Mouse (Mus musculus): ENCODE measurements around the gene Hcfc1r1. TPM values are rescaled to one million over a fixed set of nuclear protein-coding genes. Genes with fewer than 3 reads are reported as not detected.
A peak's percentile ranks its signal among the peaks of the same experiment; 100 is the strongest.

The Hcfc1r1 gene
- polyA plus RNA-seq, 1 experiment from 2014 or later, result 90.3 TPM

DNA sequence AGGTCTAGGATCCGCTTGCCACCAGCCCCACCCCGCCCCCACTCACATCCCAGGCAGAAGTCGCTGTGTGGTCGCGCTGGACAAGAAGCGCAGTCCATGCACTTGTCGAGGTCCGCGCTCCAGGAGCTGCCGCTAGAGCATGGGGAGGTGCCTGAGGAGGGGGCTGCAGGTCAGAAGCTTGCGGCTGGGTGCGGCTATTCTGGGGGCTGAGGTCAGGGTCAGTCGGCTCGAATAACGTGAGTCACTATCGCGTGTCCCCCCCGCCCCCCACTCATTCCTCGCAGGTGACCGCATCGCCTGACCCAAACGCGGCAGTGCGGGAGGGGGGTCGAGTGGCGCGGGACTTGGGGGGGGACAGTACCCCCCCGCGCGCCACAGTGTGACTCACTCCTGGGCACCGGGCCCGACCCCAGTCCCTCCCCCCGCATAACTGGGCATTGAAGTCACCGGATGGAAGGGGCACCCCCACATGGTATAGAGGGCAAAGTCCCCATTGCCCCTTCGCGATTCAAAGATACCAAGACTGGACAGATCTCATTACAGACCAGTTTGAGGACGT is 3.2 kb downstream of the Hcfc1r1 start:
- H3K27ac ChIP-seq (replicated peaks), result no peak overlapping the region
- peak overlapping the region; percentile 47 for H3K4me3 ChIP-seq
- no peaks in the 10 kb centered on the region for H3K9me3 ChIP-seq
- 1% methylated on average over 37 of the region's 37 CpGs for WGBS
- peak overlapping the region; percentile 78 for H3K4me2 ChIP-seq (replicated peaks)
- peaks cover 41% of the 10 kb centered on the region for H3K27me3 ChIP-seq
- no peaks in the 10 kb centered on the region for H3K36me3 ChIP-seq
- H3K4me1 ChIP-seq, result peaks cover 49% of the 10 kb centered on the region
- H3K9ac ChIP-seq (replicated peaks), result peak overlapping the region; percentile 38
- no peak for ATAC-seq (replicated peaks)

GRCm38 (mm10) chr17:23677236-23677679 is 3.9 kb downstream of the Hcfc1r1 start, which contains the start of gene Tnfrsf12a:
TSS of gene Tnfrsf12a (minus strand) at chr17:23677468.
- under 1% methylated on average over 34 of the region's 34 CpGs for WGBS
- H3K27ac ChIP-seq (replicated peaks), result no peak within 1 kb of the TSS
- no peaks in the 10 kb centered on the region for H3K36me3 ChIP-seq
- H3K9me3 ChIP-seq, result no peaks in the 10 kb centered on the region
- ATAC-seq (replicated peaks), result peak; percentile 12; the same call in 1 of the 2 replicates
- peak within 1 kb of the TSS; percentile 47 for H3K4me3 ChIP-seq
- peaks cover 49% of the 10 kb centered on the region for H3K4me1 ChIP-seq
- H3K27me3 ChIP-seq, result peaks cover 47% of the 10 kb centered on the region
- H3K4me2 ChIP-seq (replicated peaks), result peak within 1 kb of the TSS; percentile 78
- peak within 1 kb of the TSS; percentile 38 for H3K9ac ChIP-seq (replicated peaks)

DNA sequence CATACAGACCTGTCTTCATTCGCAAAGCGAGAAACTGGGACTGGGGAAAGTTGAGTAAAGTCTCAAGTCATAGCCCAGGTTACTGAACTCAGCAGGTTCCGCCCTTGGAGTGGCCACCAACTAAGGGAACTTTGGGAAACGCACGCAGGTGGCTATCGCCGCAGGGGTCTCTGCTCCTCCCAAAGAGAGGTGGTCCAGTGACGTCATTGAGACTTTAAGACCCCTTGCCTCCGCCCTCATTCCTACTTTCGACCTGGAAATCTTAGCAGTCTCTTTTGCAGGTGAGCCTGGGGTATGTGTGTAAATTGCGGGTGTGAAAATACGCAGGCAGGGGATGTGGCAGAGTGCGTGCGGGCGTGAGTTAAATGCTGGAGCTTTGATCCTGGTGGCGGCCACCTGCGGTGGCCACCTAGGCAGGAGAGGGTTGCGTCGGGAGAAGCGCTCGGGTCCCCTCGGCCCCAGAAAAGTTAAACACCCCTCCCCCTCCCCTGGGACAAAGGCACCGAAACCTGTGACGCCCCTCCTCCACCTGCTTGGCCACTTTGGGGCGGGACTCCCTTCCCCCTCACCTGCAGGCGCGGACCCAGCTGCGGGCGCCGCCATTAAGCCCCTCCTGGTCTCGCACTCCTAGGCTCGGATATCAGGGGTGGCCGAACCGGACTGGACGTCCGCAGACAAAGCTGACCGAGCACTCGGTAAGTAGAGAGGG is 5.9 kb downstream of the Hcfc1r1 start, which contains the start of gene Cldn6:
TSS of gene Cldn6 (plus strand) at position 123 of the 709 bp plus-strand sequence.
- H3K4me1 ChIP-seq, result peaks cover 43% of the 10 kb centered on the region
- no peaks in the 10 kb centered on the region for H3K36me3 ChIP-seq
- 0 out of 2 replicates have a peak within 1 kb of the TSS, but pooled peaks have one; percentile 8 for H3K4me3 ChIP-seq
- H3K27ac ChIP-seq (replicated peaks), result no peak within 1 kb of the TSS
- no peaks in the 10 kb centered on the region for H3K9me3 ChIP-seq
- 3% methylated on average over 38 of the region's 38 CpGs for WGBS
- peaks cover 55% of the 10 kb centered on the region for H3K27me3 ChIP-seq
- peak within 1 kb of the TSS; percentile 21; the same call in 1 of the 2 replicates for H3K4me2 ChIP-seq (replicated peaks)
- H3K9ac ChIP-seq (replicated peaks), result no peak within 1 kb of the TSS
- no peak for ATAC-seq (replicated peaks)

- H3K9ac ChIP-seq (replicated peaks), result no peak overlapping the region
- H3K36me3 ChIP-seq, result no peaks in the 10 kb centered on the region
- WGBS, result 82% methylated on average over 9 of the region's 9 CpGs
- H3K4me1 ChIP-seq, result peaks cover 34% of the 10 kb centered on the region
- H3K4me2 ChIP-seq (replicated peaks), result no peak overlapping the region
- H3K4me3 ChIP-seq, result no peak overlapping the region
- H3K27ac ChIP-seq (replicated peaks), result no peak overlapping the region
- no peak for ATAC-seq (replicated peaks)
- no peaks in the 10 kb centered on the region for H3K9me3 ChIP-seq
- peaks cover 54% of the 10 kb centered on the region for H3K27me3 ChIP-seq
These were observed 6.9 kb downstream of the Hcfc1r1 start for GRCm38 (mm10) chr17:23680336-23680735.

- Histone ChIP-seq H3K4me2 (replicated peaks) (no peak overlapping the region), H3K9ac (replicated peaks) (no peak overlapping the region), H3K4me1 (peaks cover 26% of the 10 kb centered on the region), H3K4me3 (no peak overlapping the region), H3K27me3 (peaks cover 47% of the 10 kb centered on the region), H3K27ac (replicated peaks) (no peak overlapping the region), H3K9me3 (no peaks in the 10 kb centered on the region), H3K36me3 (no peaks in the 10 kb centered on the region)
- ATAC-seq (replicated peaks), result no peak
- 78% methylated on average over 10 of the region's 10 CpGs for WGBS
These were observed 7.7 kb downstream of the Hcfc1r1 start for GRCm38 (mm10) chr17:23681086-23681485.

DNA sequence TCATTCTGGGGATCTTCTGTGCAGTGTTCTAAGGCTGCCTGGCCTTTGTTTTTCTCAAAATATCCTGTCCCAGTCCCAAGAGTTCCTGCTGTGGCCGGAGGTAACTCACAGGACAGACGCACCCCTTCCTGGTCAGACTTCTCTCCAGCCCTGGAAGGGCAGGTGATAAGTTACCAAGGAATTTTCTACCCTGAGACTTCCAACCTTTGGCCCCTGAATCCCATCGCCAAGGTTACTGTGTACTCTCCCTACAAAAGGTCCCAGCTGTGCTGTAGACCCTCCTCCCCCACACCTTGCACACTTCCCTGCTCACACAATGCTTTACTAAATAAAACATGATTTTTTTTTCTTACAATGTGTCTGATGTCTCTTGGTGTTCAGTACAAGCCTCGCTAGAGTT is 8.7 kb downstream of the Hcfc1r1 start:
- ATAC-seq (replicated peaks), result no peak
- H3K9ac ChIP-seq (replicated peaks), result no peak overlapping the region
- H3K9me3 ChIP-seq, result no peaks in the 10 kb centered on the region
- peaks cover 44% of the 10 kb centered on the region for H3K27me3 ChIP-seq
- peaks cover 16% of the 10 kb centered on the region for H3K4me1 ChIP-seq
- no peak overlapping the region for H3K27ac ChIP-seq (replicated peaks)
- no peak overlapping the region for H3K4me2 ChIP-seq (replicated peaks)
- WGBS, result 68% methylated on average over 4 of the region's 4 CpGs
- H3K36me3 ChIP-seq, result no peaks in the 10 kb centered on the region
- no peak overlapping the region for H3K4me3 ChIP-seq

DNA sequence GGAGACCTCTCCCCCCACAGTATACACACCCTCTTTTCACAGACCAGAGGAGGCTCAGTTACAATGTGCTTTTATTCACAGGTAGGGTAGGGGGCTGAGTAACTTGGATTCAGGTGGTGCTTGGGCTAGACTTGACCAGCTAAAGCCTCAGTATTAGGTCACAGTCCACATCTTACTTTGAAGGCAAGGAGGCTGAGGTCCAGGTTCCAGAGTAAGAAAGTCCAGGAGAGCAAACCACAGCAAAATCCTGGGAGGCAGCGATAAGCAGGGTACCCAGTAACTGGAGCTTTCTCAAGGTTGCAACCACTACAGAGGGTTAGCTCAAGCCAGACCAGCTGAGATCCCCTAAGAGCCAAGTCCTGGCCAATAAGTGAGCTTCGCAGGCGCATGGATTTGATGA is 9.1 kb downstream of the Hcfc1r1 start:
- Histone ChIP-seq H3K27me3 (peaks cover 44% of the 10 kb centered on the region), H3K9me3 (no peaks in the 10 kb centered on the region), H3K4me1 (peaks cover 14% of the 10 kb centered on the region), H3K27ac (replicated peaks) (no peak overlapping the region), H3K4me3 (no peak overlapping the region), H3K4me2 (replicated peaks) (no peak overlapping the region), H3K36me3 (no peaks in the 10 kb centered on the region), H3K9ac (replicated peaks) (no peak overlapping the region)
- ATAC-seq (replicated peaks), result no peak
- 68% methylated on average over 3 of the region's 3 CpGs for WGBS

- no peak overlapping the region for H3K9ac ChIP-seq (replicated peaks)
- H3K27me3 ChIP-seq, result peaks cover 44% of the 10 kb centered on the region
- H3K9me3 ChIP-seq, result no peaks in the 10 kb centered on the region
- 28% methylated on average over 15 of the region's 15 CpGs for WGBS
- no peak overlapping the region for H3K27ac ChIP-seq (replicated peaks)
- H3K36me3 ChIP-seq, result no peaks in the 10 kb centered on the region
- no peak for ATAC-seq (replicated peaks)
- H3K4me3 ChIP-seq, result no peak overlapping the region
- H3K4me1 ChIP-seq, result peaks cover 13% of the 10 kb centered on the region
- no peak overlapping the region for H3K4me2 ChIP-seq (replicated peaks)
These were observed 9.8 kb downstream of the Hcfc1r1 start for GRCm38 (mm10) chr17:23683226-23683625.

GRCm38 (mm10) chr17:23683856-23684672 is 10.7 kb downstream of the Hcfc1r1 start, which contains the start of gene Cldn9:
TSS of gene Cldn9 (minus strand) at chr17:23684026.
- WGBS, result 11% methylated on average over 15 of the region's 15 CpGs
- Histone ChIP-seq H3K4me2 (replicated peaks) (no peak within 1 kb of the TSS), H3K4me1 (peaks cover 13% of the 10 kb centered on the region), H3K36me3 (no peaks in the 10 kb centered on the region), H3K4me3 (no peak within 1 kb of the TSS), H3K27ac (replicated peaks) (no peak within 1 kb of the TSS), H3K27me3 (peaks cover 36% of the 10 kb centered on the region), H3K9ac (replicated peaks) (no peak within 1 kb of the TSS), H3K9me3 (no peaks in the 10 kb centered on the region)
- ATAC-seq (replicated peaks), result no peak

DNA sequence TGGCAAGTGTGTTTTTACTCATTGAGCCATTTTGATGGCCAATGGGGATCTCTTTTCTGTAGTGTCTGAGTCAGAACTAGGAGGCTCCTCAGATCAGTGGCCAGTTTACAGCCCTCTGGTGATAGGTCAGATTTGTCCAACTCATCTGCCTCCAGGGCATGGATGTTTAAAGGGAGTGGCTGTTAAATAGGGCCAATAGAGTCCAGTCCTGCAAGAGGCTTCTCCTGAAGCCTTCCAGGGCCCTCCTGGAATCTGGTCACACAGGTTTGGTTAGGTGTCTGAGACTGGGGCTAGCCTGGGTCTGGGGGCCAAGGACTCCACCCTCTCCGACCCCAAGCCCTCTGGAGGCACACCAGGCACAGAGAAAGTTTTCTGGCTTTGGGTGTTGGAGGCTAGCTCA is 21.1 kb downstream of the Hcfc1r1 start:
- no peak overlapping the region for H3K27ac ChIP-seq (replicated peaks)
- ATAC-seq (replicated peaks), result no peak
- no peaks in the 10 kb centered on the region for H3K9me3 ChIP-seq
- H3K4me1 ChIP-seq, result peaks cover 6% of the 10 kb centered on the region
- no peak overlapping the region for H3K9ac ChIP-seq (replicated peaks)
- H3K27me3 ChIP-seq, result peaks cover 18% of the 10 kb centered on the region
- H3K36me3 ChIP-seq, result no peaks in the 10 kb centered on the region
- no peak overlapping the region for H3K4me2 ChIP-seq (replicated peaks)
- no peak overlapping the region for H3K4me3 ChIP-seq
- 48% methylated on average over 1 of the region's 1 CpGs for WGBS

DNA sequence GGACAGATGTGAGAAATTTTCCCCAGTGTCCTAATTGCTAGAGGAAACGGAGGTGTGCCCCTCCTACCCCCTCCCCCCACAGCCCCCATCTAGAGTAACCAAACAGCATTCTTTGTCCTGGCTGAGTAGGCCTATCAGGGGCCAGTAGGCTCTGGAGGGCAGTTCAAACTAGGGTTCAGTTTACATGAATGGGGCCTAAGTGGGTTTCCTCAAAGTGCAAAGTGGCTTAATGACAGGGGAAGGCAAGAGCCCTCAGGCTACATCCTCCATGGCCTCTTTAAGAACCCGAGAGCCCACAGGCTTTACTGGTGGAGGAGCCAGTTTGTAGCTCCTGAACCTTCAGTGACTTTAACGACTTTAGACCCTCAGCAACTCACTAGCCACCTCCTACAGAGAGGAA is 22.4 kb downstream of the Hcfc1r1 start:
- H3K4me3 ChIP-seq, result no peak overlapping the region
- ATAC-seq (replicated peaks), result no peak
- 8% methylated on average over 3 of the region's 3 CpGs for WGBS

More for the DNA sequence above, 22.4 kb downstream of the Hcfc1r1 start:
- Histone ChIP-seq H3K4me2 (replicated peaks) (no peak overlapping the region), H3K9me3 (no peaks in the 10 kb centered on the region), H3K9ac (replicated peaks) (no peak overlapping the region), H3K4me1 (peaks cover 9% of the 10 kb centered on the region), H3K27me3 (peaks cover 24% of the 10 kb centered on the region), H3K36me3 (no peaks in the 10 kb centered on the region), H3K27ac (replicated peaks) (no peak overlapping the region)

Data from forebrain, embryonic 15.5 days (tissue).